Mouse (Mus musculus) right cerebral cortex, adult 2 months (tissue): ENCODE results near the gene Ndufb4.

Experiments
- DNase-seq, 2 experiments: peaks; one replicate each; pipeline ENCODE4 v3.0.0; 2021 to 2022; ENCODE audit warnings: low spot score in 2 of 2

Gene Ndufb4

GRCm38 (mm10) chr16:37677586-37677985 is 23.3 kb upstream of the Ndufb4 start:
- DNase-seq, result no peak

GRCm38 (mm10) chr16:37676677-37677072 is 22.4 kb upstream of the Ndufb4 start:
- no peak for DNase-seq

- DNase-seq, result peak; percentile 66 to 81
These were observed 21.9 kb upstream of the Ndufb4 start for GRCm38 (mm10) chr16:37676024-37676676.

GRCm38 (mm10) chr16:37675326-37675725 is 21.1 kb upstream of the Ndufb4 start:
- DNase-seq, result no peak

GRCm38 (mm10) chr16:37670666-37671283 is 16.5 kb upstream of the Ndufb4 start:
- no peak for DNase-seq

- no peak for DNase-seq
These were observed 11.2 kb upstream of the Ndufb4 start for GRCm38 (mm10) chr16:37665394-37665935.

GRCm38 (mm10) chr16:37663643-37664459 is 9.6 kb upstream of the Ndufb4 start:
- no peak for DNase-seq

- no peak for DNase-seq
These were observed 2.5 kb upstream of the Ndufb4 start for GRCm38 (mm10) chr16:37656796-37657195.

GRCm38 (mm10) chr16:37655756-37656347 is 1.6 kb upstream of the Ndufb4 start:
- no peak for DNase-seq

- DNase-seq, result no peak
These were observed 690 bp upstream of the Ndufb4 start for GRCm38 (mm10) chr16:37654831-37655455.

GRCm38 (mm10) chr16:37653058-37653457 is 1.2 kb downstream of the Ndufb4 start:
- DNase-seq, result no peak

- no peak for DNase-seq
These were observed 1.6 kb downstream of the Ndufb4 start for GRCm38 (mm10) chr16:37652654-37653053.

GRCm38 (mm10) chr16:37651467-37651866 is 2.8 kb downstream of the Ndufb4 start:
- DNase-seq, result no peak

- no peak for DNase-seq
These were observed 5.2 kb downstream of the Ndufb4 start for GRCm38 (mm10) chr16:37649068-37649467.

GRCm38 (mm10) chr16:37647936-37648335 is 6.3 kb downstream of the Ndufb4 start:
- DNase-seq, result no peak

GRCm38 (mm10) chr16:37647067-37647466 is 7.2 kb downstream of the Ndufb4 start:
- DNase-seq, result peak; percentile 33 to 38

GRCm38 (mm10) chr16:37645799-37646198 is 8.5 kb downstream of the Ndufb4 start:
- DNase-seq, result no peak

- no peak for DNase-seq
These were observed 9.0 kb downstream of the Ndufb4 start for GRCm38 (mm10) chr16:37645211-37645610.

GRCm38 (mm10) chr16:37644486-37644885 is 9.8 kb downstream of the Ndufb4 start:
- no peak for DNase-seq

GRCm38 (mm10) chr16:37640522-37640921 is 13.7 kb downstream of the Ndufb4 start:
- peak in 1 of 2 experiments; percentile 10 for DNase-seq

GRCm38 (mm10) chr16:37637802-37638201 is 16.5 kb downstream of the Ndufb4 start:
- DNase-seq, result no peak

GRCm38 (mm10) chr16:37636107-37636506 is 18.1 kb downstream of the Ndufb4 start:
- DNase-seq, result peak; percentile 72 to 76
